Mouse (Mus musculus): ENCODE data around the gene Rpsa. TPM values are rescaled to one million over a fixed set of nuclear protein-coding genes. Genes with fewer than 3 reads are reported as not detected.

Gene Rpsa
- polyA plus RNA-seq, 2 experiments = 2,128 to 2,717 TPM

DNA sequence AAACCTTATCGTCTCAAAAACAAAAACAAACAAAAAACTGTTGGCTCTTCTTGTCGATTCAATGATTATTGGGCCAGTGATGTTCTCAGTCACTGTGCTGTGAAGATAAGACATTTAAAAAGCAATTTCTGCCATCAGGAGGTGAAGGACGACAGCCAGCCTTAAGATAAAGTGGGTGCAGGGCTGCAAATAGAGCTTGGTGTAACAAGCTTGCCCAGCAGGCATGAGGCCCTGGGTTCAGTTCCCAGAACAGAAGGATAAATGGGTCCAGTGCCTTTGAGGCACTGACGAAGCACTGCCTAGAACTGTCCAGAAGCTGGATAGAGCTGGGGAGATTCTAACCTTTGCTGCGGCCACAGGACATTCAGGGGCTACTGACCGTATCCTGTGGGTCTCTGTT lies 15.0 kb upstream of the Rpsa start:
- ATAC-seq (ENCODE audit: low FRiP score, low read depth) = no peak
- Histone ChIP-seq H3K4me2 (replicated peaks; ENCODE audit: low read depth, low read length, severe bottlenecking) (no peak overlapping the region), H3K4me1 (ENCODE audit: control insufficient read depth, insufficient read depth, low read length) (peaks cover 6% of the 10 kb centered on the region), H3K4me3 (replicated peaks; ENCODE audit: low read length) (no peak overlapping the region), H3K9me3 (ENCODE audit: control insufficient read depth, low read length) (no peaks in the 10 kb centered on the region), H3K36me3 (ENCODE audit: control insufficient read depth, insufficient read depth, low read length) (peaks cover 13% of the 10 kb centered on the region), H3K9ac (ENCODE audit: low read depth, low read length, severe bottlenecking) (no peak overlapping the region), H3K27me3 (ENCODE audit: control insufficient read depth, insufficient read depth, low read length) (no peaks in the 10 kb centered on the region), H3K27ac (replicated peaks; ENCODE audit: low read depth, low read length) (no peak overlapping the region)
- 94% methylated on average over 6 of the region's 6 CpGs for WGBS
- no peak for DNase-seq (ENCODE audit: low spot score)
- TF ChIP-seq POLR2A (IDR thresholded peaks at IDR 0.05; ENCODE audit: borderline replicate concordance, extremely low read depth, insufficient read depth, insufficient read length) = no peak

DNA sequence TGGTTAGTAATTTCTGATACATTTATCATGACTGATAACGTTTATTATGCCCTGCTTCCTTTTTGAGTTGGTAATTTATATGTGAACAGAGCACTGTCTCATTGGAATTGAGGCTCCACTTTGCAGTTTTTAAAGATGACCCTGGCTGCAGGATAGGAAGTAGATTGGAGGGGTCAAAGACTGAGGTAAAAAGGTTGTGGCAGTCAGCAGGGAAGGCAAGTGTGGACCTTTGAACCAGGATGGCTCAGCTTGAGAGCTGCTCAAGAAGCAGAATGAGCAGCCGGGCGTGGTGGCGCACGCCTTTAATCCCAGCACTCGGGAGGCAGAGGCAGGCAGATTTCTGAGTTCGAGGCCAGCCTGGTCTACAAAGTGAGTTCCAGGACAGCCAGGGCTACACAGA lies 14.0 kb upstream of the Rpsa start:
- no peak overlapping the region for H3K4me2 ChIP-seq (replicated peaks; ENCODE audit: low read depth, low read length, severe bottlenecking)
- DNase-seq (ENCODE audit: low spot score) = no peak
- no peak overlapping the region for H3K4me3 ChIP-seq (replicated peaks; ENCODE audit: low read length)
- H3K27me3 ChIP-seq (ENCODE audit: control insufficient read depth, insufficient read depth, low read length) = no peaks in the 10 kb centered on the region
- no peak for ATAC-seq (ENCODE audit: low FRiP score, low read depth)
- TF ChIP-seq POLR2A (IDR thresholded peaks at IDR 0.05; ENCODE audit: borderline replicate concordance, extremely low read depth, insufficient read depth, insufficient read length) = no peak
- no peak overlapping the region for H3K9ac ChIP-seq (ENCODE audit: low read depth, low read length, severe bottlenecking)
- no peak overlapping the region for H3K27ac ChIP-seq (replicated peaks; ENCODE audit: low read depth, low read length)
- peaks cover 22% of the 10 kb centered on the region for H3K36me3 ChIP-seq (ENCODE audit: control insufficient read depth, insufficient read depth, low read length)
- no peaks in the 10 kb centered on the region for H3K9me3 ChIP-seq (ENCODE audit: control insufficient read depth, low read length)
- peaks cover 6% of the 10 kb centered on the region for H3K4me1 ChIP-seq (ENCODE audit: control insufficient read depth, insufficient read depth, low read length)
- 96% methylated on average over 6 of the region's 7 CpGs for WGBS

DNA sequence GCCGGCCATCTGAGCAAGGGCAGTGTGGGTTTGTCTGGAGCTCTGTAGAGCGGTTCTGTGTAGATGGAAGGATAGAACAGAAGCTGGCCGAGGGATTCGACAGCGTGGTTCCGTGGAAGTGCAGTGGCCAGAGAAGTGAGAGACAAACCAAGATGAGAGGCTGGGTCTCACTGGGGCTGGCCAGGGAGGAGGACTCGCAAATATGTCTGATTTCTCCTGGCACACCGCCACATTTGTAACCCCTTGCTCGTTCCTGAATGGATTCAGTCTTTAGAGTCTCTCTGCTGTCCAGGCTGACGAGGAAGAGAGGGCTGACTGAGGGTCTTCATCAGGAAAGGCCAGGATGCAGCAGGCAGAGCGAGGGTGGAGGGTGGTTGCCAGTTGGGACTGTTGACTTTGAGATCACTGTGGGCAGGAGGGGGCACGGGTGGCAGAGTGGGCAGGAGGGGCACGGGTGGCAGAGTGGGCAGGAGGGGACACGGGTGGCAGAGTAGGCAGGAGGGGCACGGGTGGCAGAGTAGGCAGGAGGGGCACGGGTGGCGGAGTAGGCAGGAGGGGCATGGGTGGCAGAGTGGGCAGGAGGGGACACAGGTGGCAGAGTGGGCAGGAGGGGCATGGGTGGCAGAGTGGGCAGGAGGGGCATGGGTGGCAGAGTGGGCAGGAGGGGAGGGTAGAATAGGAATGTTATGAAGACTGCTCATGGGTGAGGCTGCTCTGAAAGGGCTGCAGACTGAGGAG lies 13.3 kb upstream of the Rpsa start:
- TF ChIP-seq POLR2A (IDR thresholded peaks at IDR 0.05; ENCODE audit: borderline replicate concordance, extremely low read depth, insufficient read depth, insufficient read length) = no peak
- Histone ChIP-seq H3K27me3 (ENCODE audit: control insufficient read depth, insufficient read depth, low read length) (no peaks in the 10 kb centered on the region), H3K4me1 (ENCODE audit: control insufficient read depth, insufficient read depth, low read length) (peaks cover 6% of the 10 kb centered on the region), H3K9me3 (ENCODE audit: control insufficient read depth, low read length) (no peaks in the 10 kb centered on the region), H3K4me2 (replicated peaks; ENCODE audit: low read depth, low read length, severe bottlenecking) (no peak overlapping the region), H3K9ac (ENCODE audit: low read depth, low read length, severe bottlenecking) (no peak overlapping the region), H3K36me3 (ENCODE audit: control insufficient read depth, insufficient read depth, low read length) (peaks cover 26% of the 10 kb centered on the region), H3K27ac (replicated peaks; ENCODE audit: low read depth, low read length) (no peak overlapping the region), H3K4me3 (replicated peaks; ENCODE audit: low read length) (no peak overlapping the region)
- DNase-seq (ENCODE audit: low spot score) (no peak), ATAC-seq (ENCODE audit: low FRiP score, low read depth) (no peak)
- whole genome bisulfite sequencing = 88% methylated on average over 17 of the region's 17 CpGs

DNA sequence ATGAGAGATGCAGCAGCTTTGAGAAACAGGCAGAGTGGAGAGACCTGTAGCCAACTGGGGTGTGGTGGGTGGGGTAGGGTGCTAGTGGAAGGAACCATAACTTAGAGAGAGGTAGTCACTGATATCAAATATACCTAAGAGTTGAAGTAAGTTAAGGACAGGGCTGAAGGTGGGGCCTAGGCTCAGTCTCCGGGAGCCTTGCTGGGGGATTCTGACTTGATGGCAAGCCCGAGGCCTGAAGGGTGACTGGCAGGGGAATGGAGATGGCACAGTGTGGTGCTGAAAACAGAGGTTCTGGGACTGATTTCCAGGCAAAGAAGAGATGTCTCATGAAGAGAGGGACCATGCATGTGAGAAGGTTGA lies 12.7 kb upstream of the Rpsa start:
- 89% methylated on average over 2 of the region's 2 CpGs for WGBS
- Histone ChIP-seq H3K4me2 (replicated peaks; ENCODE audit: low read depth, low read length, severe bottlenecking) (no peak overlapping the region), H3K4me1 (ENCODE audit: control insufficient read depth, insufficient read depth, low read length) (peaks cover 6% of the 10 kb centered on the region), H3K4me3 (replicated peaks; ENCODE audit: low read length) (no peak overlapping the region), H3K36me3 (ENCODE audit: control insufficient read depth, insufficient read depth, low read length) (peaks cover 32% of the 10 kb centered on the region), H3K9ac (ENCODE audit: low read depth, low read length, severe bottlenecking) (peak overlapping the region; percentile 12; the same call in 1 of the 2 replicates), H3K9me3 (ENCODE audit: control insufficient read depth, low read length) (no peaks in the 10 kb centered on the region), H3K27me3 (ENCODE audit: control insufficient read depth, insufficient read depth, low read length) (no peaks in the 10 kb centered on the region), H3K27ac (replicated peaks; ENCODE audit: low read depth, low read length) (no peak overlapping the region)
- DNase-seq (ENCODE audit: low spot score) (no peak), ATAC-seq (ENCODE audit: low FRiP score, low read depth) (no peak)
- no peak for TF ChIP-seq POLR2A (IDR thresholded peaks at IDR 0.05; ENCODE audit: borderline replicate concordance, extremely low read depth, insufficient read depth, insufficient read length)

DNA sequence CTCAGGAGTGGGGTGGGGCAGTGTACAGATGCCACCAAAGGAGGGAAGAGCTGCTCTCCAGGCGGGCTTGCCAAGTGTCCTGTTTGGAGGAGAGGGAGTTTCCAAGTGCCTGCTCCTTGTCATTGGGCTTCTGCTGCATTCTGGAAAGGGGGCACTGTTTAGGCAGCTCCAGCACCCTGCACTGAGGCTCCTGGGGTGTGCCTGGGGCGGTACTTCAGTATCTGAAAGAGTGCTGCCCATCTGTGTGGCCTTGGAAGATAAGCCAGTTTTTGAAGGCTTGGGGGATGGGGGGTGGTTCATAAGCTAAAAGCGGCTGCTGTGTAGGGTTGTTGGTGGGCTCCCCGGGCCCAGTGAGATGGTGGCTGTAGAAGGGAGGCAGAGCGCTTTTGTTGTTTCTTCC lies 11.9 kb upstream of the Rpsa start:
- Histone ChIP-seq H3K9ac (ENCODE audit: low read depth, low read length, severe bottlenecking) (no peak overlapping the region), H3K4me2 (replicated peaks; ENCODE audit: low read depth, low read length, severe bottlenecking) (no peak overlapping the region), H3K27me3 (ENCODE audit: control insufficient read depth, insufficient read depth, low read length) (no peaks in the 10 kb centered on the region), H3K27ac (replicated peaks; ENCODE audit: low read depth, low read length) (no peak overlapping the region), H3K36me3 (ENCODE audit: control insufficient read depth, insufficient read depth, low read length) (peaks cover 38% of the 10 kb centered on the region), H3K9me3 (ENCODE audit: control insufficient read depth, low read length) (no peaks in the 10 kb centered on the region), H3K4me3 (replicated peaks; ENCODE audit: low read length) (no peak overlapping the region), H3K4me1 (ENCODE audit: control insufficient read depth, insufficient read depth, low read length) (peaks cover 6% of the 10 kb centered on the region)
- no peak for ATAC-seq (ENCODE audit: low FRiP score, low read depth)
- TF ChIP-seq POLR2A (IDR thresholded peaks at IDR 0.05; ENCODE audit: borderline replicate concordance, extremely low read depth, insufficient read depth, insufficient read length) = no peak
- 89% methylated on average over 5 of the region's 5 CpGs for WGBS
- DNase-seq (ENCODE audit: low spot score) = no peak

All from limb, embryonic 14.5 days (tissue).